Mouse (Mus musculus) frontal cortex, postnatal 25 days (tissue): ENCODE data around the gene Akap2.

Experiments
- DNase-seq, 2 experiments: peaks; one replicate each; pipeline ENCODE4 v3.0.0; 2022; ENCODE audit warnings: low spot score in 2 of 2

Akap2 gene

GRCm38 (mm10) chr4:57717354-57717753 lies at the start of gene Akap2:
Gene Akap2, plus strand, starts transcription at chr4:57717657.
- no peak for DNase-seq

GRCm38 (mm10) chr4:57670813-57671469 lies 46.5 kb upstream of the Akap2 start:
- no peak for DNase-seq

DNA sequence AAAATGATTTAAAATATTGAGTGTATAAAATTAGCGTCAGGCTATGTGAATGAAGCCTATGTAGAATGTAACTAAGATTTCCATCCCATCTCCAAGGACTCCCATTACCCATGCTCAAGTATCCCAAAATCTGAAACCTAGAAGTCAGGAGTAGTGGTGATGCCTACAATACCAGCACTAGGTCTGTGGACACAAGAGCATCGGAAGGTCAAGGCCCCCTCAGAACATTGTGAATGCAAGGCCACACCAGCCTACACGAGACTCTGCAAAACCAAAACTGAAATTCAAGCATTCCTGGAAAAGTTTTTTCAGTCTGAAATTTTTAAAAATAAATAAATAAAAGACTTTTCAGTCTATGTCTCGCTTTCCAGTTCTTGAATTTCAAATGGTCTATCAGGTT lies 44.9 kb upstream of the Akap2 start:
- DNase-seq = no peak

GRCm38 (mm10) chr4:57672996-57673906 lies 44.2 kb upstream of the Akap2 start:
- DNase-seq = peak; percentile 82 to 85

- no peak for DNase-seq
Observed at GRCm38 (mm10) chr4:57674351-57674750, 43.1 kb upstream of the Akap2 start.

DNA sequence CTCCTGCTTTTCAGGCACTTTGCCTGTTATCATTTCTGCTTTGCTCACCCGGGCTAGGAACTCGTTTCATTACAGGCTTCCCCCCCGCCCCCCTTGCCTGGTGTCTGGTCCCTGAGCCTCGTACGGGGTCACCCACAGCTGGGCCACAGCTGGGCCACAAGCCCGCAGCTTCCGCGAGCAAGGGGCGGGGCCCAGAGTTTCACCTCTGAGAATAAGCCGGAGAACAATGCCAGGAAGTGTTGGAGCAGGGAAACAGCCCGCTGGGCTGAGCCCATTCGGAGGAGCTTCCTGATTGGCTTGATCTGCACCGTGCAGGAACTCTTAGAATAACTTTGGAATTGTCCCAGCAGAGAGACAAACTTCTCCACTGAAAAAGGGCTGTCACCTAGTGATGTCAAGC lies 42.1 kb upstream of the Akap2 start:
- DNase-seq = no peak

- no peak for DNase-seq
Observed at GRCm38 (mm10) chr4:57677916-57678315, 39.5 kb upstream of the Akap2 start.

DNA sequence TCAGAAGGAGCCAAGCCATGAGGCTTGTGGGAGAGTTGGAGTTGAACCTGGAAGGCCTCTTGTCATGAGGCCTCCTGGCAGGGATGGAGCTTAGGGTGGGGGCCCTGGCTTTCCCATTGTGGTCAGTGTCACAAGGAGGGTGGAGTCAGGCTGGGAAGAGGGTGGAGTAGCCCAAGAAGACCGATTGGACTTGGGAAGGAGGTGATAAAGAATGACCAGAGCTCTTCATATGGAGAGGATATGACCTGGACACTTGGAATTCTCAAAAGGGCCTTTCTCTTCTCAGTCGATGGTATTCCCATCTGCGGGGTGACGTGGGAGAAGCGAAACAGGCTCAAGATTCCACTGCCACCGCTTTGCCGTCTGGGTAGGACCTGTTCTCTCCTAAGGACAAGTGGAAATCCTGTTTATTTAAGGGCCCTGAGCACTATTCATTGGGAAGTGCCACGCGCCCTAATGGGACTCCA lies 38.4 kb upstream of the Akap2 start:
- no peak for DNase-seq

- DNase-seq = no peak
Observed at GRCm38 (mm10) chr4:57680186-57680585, 37.3 kb upstream of the Akap2 start.

DNA sequence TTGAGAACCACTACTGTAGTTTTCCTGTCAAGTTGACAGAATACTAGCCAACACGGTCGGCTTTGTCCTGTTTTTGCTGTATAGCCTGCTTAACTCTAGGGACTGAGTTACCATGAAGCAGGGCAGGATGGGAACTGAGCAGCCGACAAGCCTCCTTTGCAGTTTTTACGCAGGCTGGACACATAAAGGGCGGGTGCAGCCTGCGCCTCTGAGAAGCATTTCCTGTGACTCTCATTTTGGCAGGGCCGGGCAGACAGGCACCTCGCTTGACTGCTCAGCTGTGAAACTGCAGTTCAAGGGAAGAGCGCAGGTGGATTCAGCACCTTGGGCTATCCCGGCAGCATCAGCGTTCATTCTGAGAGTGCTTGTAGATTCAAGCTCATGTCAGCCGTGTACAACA lies 35.9 kb upstream of the Akap2 start:
- DNase-seq = no peak

DNA sequence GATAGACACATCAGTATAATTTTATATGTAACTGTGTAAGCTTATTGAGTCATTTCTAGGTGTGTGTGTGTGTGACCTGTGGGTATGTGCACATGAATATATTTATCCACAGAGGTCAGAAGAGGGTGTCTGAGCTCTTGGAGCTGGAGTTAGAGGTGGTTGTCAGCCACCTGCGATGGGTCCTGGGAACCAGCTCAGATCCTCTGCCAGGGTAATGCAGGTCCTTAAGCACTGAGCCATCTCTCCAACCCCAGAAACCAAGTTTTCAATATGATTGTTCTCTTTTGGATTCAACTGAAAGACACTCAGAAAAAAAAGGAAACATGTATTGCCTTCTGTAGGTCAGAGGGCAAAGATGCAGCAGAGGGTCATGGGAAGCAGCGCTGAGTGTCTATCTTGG lies 35.1 kb upstream of the Akap2 start:
- no peak for DNase-seq

GRCm38 (mm10) chr4:57682944-57683343 lies 34.5 kb upstream of the Akap2 start:
- DNase-seq = no peak

- DNase-seq = no peak
Observed at GRCm38 (mm10) chr4:57684676-57685215, 32.7 kb upstream of the Akap2 start.

DNA sequence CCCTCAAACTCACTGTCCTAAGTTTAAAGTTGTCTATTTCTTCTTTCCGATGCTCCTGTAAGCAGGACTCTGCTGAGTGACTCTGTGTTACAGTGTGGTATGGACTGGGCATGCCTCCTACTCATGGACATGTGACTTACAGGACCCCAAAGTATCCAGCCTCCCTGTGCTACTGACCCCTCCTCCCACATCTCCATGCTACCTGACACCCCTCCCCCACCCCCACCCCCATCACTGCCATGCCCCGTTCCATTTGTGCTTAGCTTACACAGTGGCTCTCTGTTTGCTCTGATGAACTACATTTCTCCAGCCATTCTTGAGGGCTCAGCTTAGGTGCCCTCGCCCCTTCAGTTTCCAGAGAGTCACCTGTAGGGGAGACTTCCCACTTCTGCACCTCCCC lies 30.7 kb upstream of the Akap2 start:
- DNase-seq = no peak

DNA sequence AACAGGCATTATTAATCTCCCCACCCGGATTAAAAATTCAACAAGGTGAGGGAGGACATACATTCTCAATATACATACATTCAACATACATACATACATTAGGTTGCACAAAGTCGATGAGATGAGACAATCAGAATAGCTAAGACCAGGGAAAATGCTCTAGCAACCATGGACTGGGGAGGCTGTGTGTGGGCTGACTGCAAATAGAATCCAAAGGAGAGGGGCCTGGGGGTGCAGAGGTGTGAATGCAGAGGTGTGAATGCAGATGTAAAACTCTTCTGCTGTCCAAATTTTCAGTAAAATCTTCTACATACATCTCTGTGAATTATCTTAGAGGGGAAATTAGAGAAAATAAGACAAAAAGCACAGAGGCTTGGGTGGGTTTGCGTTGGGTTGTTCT lies 29.9 kb upstream of the Akap2 start:
- DNase-seq = no peak

GRCm38 (mm10) chr4:57688131-57688530 lies 29.3 kb upstream of the Akap2 start:
- no peak for DNase-seq

DNA sequence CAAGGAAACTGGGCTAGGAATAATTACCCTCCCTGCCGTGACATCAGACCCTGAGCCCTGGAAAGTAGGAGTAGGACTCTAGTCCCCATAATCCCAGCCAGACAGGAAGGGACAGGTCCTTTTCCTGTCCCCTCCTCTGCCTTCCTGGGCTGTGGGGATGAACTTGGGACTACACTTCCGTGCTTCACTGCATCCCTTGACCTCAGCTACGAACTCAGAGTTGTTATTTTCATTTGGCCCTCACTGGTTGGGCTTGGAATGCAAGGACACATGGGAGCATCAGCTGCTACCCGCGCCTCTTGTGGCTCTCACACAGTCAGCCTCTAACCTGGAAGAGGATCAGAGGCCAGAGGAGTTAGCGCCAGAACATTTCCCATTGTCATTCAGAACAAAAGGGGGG lies 27.5 kb upstream of the Akap2 start:
- no peak for DNase-seq

GRCm38 (mm10) chr4:57690805-57691204 lies 26.7 kb upstream of the Akap2 start:
- no peak for DNase-seq

- no peak for DNase-seq
Observed at GRCm38 (mm10) chr4:57694356-57695136, 22.9 kb upstream of the Akap2 start.

DNA sequence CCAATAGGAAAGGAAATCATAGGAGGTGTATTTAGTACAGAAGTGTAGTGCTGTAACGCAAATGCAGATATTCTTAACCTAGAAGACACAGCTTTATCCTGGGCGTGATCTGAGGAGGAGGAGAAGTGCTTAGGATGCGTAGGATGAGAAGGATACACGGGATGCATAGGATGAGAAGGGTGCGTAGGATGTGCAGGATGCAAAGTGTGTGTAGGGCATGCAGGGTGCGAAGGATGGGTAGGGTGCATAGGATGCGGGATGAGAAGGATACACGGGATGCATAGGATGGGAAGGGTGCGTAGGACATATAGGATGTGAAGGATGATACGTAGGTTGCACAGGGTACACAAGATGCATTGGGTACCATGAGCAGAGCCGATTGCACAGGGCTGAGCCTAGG lies 20.5 kb upstream of the Akap2 start:
- no peak for DNase-seq

GRCm38 (mm10) chr4:57697918-57698611 lies 19.4 kb upstream of the Akap2 start:
- no peak for DNase-seq
